Mouse (Mus musculus) testis, adult 2 months (tissue): Measurements from ENCODE around the gene Capg.

ENCODE experiments used
- CTCF ChIP-seq: fragments of 200-500 bp; IDR thresholded peaks from 2 replicates; pipeline ENCODE4 v1.5.1; 2012; ENCODE audit warnings: low read depth, mild to moderate bottlenecking, inconsistent platforms, low read length, moderate library complexity; ENCODE audit not compliant: control insufficient read depth, insufficient read depth, insufficient replicate concordance
- POLR2A ChIP-seq: fragments of 200-500 bp; IDR thresholded peaks from 2 replicates; pipeline ENCODE4 v1.6.1; 2012; ENCODE audit warnings: low read depth, mild to moderate bottlenecking, inconsistent platforms, low read length, moderate library complexity; ENCODE audit not compliant: control insufficient read depth

- TF ChIP-seq CTCF: no peak
- no peak for TF ChIP-seq POLR2A
These were observed 27.6 kb downstream of the Capg start for GRCm38 (mm10) chr6:72571826-72572225.
